Mouse (Mus musculus) Patski (cell line): ENCODE measurements at regions not wholly inside any gene's neighbourhood (a gene's known extent, or its start where the extent isn't known, plus 50 kb on each side); places are given as distances from the start of the nearest gene placed in this dataset.

Source experiments
- ATAC-seq: fragments of 100-300 bp; one replicate; pipeline ENCODE4 v1.8.0; 2021
- CTCF ChIA-PET: fragments of 350-600 bp; sonication (Branson Sonifier 250); formaldehyde crosslinking; loops from one replicate; lab custom pipeline; 2022; ENCODE audit warnings: inconsistent platforms; lab: Charles Lee
- POLR2A ChIA-PET: fragments of 350-600 bp; sonication (Branson Sonifier 250); formaldehyde crosslinking; loops from one replicate; lab custom pipeline; 2022; ENCODE audit warnings: antibody characterized with exemption, inconsistent platforms; lab: Charles Lee
- DNase-seq: peaks from one replicate; pipeline ENCODE4 v3.0.0-alpha.2; 2011; ENCODE audit warnings: low read depth, low spot score
- H3K27me3 ChIP-seq: fragments of 371-371 bp; one replicate; pipeline ENCODE4 v1.5.1; 2021
- CTCF ChIP-seq: fragments of 100-300 bp; IDR thresholded peaks from one replicate; pipeline ENCODE4 v1.5.1; 2021
- in situ Hi-C: fragments of 300-500 bp; cut with MboI; formaldehyde crosslinking; loops from 3 replicates; pipeline ENCODE4 v1.11.1; 2018; ENCODE audit warnings: low pct_unique_long_range_greater_than_20kb, mixed read lengths

GRCm38 (mm10) chr2:57845135-57845534, 152.5 kb upstream of the Galnt5 start:
- DNase-seq: no peak
- CTCF ChIA-PET: no interaction called here
- TF ChIP-seq CTCF: no peak

GRCm38 (mm10) chr2:57847707-57848106, 150.0 kb upstream of the Galnt5 start:
- POLR2A ChIA-PET: no interaction called here
- no peak for ATAC-seq
- CTCF ChIA-PET: interaction anchor here (1.6 kb wide), 1 partner anchor 13 kb away, joined by 3 read pairs; no protein-coding TSS in a partner anchor
- no peak for TF ChIP-seq CTCF
- in situ Hi-C loops: no loop called here
- DNase-seq: no peak
- peaks cover 36% of the 10 kb centered on the region for H3K27me3 ChIP-seq

More at GRCm38 (mm10) chr2:57845135-57845534, 152.5 kb upstream of the Galnt5 start:
- no peak for ATAC-seq
- POLR2A ChIA-PET: no interaction called here
- in situ Hi-C loops: no loop called here
- peaks cover 35% of the 10 kb centered on the region for H3K27me3 ChIP-seq

DNA sequence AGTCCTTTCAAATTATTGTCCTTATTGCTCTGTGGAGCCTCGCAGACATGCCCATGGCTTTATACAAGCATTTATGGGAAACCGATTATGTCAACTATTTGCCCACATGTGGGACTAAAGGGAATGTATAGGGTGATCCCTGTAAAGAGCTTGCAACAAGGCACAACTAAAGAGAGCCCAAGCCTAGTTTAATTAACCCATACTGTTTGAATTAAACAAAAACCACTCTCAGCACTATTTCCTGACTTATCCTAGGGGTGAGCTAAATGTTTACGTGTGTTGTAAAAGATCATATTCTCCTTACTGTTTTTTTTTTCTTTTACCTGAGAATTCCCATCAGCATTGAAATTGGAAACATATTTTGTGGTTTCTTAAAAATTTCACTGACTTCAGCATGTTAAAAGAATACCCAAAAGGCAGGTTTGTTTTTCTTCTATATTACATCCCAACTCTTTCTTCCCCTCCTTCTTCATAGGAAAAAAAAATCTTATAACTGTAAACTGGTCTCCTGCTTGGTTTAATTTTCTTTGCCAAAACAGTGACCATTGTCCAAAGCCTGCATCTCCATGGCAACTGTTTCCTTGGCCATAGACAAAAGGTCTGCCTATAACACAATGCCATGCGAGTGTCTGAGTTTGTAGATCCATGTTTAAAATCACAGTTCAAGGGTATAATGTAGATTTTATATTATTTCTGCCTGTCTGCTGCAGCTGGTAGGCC, 148.2 kb upstream of the Galnt5 start:
- in situ Hi-C loops: no loop called here
- ATAC-seq: no peak
- no peak for DNase-seq
- ChIA-PET CTCF (no interaction called here), POLR2A (no interaction called here)
- H3K27me3 ChIP-seq: peaks cover 41% of the 10 kb centered on the region
- no peak for TF ChIP-seq CTCF

GRCm38 (mm10) chr2:57850058-57850400, 147.7 kb upstream of the Galnt5 start:
- H3K27me3 ChIP-seq: peaks cover 41% of the 10 kb centered on the region
- ATAC-seq: no peak
- no peak for DNase-seq
- TF ChIP-seq CTCF: no peak
- in situ Hi-C loops: no loop called here
- CTCF ChIA-PET: no interaction called here
- POLR2A ChIA-PET: no interaction called here

DNA sequence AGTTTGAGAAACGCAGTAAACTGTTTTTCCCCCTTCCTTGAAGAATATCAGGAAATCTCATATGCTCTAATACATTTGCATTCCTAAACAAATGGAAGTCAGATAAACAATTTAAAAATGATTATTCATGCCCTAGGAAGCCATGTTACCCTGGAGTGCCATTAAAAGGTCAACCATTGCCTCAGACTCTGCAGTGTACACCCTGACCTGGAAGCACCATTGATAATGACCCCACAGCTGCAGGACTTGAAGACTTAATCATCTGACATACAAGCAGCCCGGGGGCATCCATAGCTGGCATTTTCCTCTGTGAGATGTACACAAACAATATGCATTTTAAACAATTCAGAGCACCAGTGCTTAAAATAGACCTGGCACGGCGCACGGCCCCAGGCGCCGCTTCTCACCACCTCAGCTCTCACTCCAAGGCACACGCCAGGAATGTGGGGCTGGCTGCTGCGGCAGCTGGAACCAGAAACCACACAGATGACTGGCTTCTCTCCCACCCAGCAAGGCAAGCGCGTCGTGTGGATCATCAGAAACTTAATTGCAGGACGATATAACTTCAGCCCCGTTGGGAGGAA, 141.1 kb upstream of the Galnt5 start:
- ChIA-PET CTCF (no interaction called here), POLR2A (no interaction called here)
- DNase-seq: no peak
- peak; percentile 57 for ATAC-seq
- in situ Hi-C loops: no loop called here
- TF ChIP-seq CTCF: no peak
- H3K27me3 ChIP-seq: peaks cover 20% of the 10 kb centered on the region

- in situ Hi-C loops: no loop called here
- POLR2A ChIA-PET: no interaction called here
- DNase-seq: no peak
- H3K27me3 ChIP-seq: peaks cover 12% of the 10 kb centered on the region
- no peak for ATAC-seq
- CTCF ChIA-PET: no interaction called here
- no peak for TF ChIP-seq CTCF
Measured at GRCm38 (mm10) chr2:57865289-57865688, 132.4 kb upstream of the Galnt5 start.

DNA sequence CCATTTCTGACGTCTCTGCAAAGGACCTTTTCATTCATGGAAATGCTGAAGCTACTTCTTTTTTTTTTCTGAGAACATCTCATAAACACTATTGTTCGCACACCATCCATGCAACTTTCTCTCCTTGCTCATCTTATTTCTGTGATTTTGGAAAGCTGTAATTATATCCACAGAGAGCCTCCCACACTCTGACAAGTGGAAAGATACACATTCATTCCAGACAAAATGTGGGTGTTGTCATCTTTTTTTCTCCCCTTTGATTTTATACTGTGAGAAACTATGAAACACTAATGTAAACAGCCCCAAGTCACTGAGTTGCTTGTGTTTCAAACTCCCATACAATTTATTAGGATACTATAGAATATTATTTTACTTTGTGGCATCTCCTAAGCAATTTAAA, 129.6 kb upstream of the Galnt5 start:
- in situ Hi-C loops: no loop called here
- ChIA-PET POLR2A (no interaction called here), CTCF (no interaction called here)
- DNase-seq (no peak), ATAC-seq (no peak)
- TF ChIP-seq CTCF: no peak
- peaks cover 5% of the 10 kb centered on the region for H3K27me3 ChIP-seq

GRCm38 (mm10) chr2:57900168-57900567, 97.5 kb upstream of the Galnt5 start:
- DNase-seq: no peak
- in situ Hi-C loops: no loop called here
- POLR2A ChIA-PET: no interaction called here
- CTCF ChIA-PET: interaction anchor here (1.2 kb wide), 1 partner anchor 10 kb away, joined by 3 read pairs; no protein-coding TSS in a partner anchor
- ATAC-seq: no peak
- H3K27me3 ChIP-seq: peaks cover 11% of the 10 kb centered on the region
- no peak for TF ChIP-seq CTCF

DNA sequence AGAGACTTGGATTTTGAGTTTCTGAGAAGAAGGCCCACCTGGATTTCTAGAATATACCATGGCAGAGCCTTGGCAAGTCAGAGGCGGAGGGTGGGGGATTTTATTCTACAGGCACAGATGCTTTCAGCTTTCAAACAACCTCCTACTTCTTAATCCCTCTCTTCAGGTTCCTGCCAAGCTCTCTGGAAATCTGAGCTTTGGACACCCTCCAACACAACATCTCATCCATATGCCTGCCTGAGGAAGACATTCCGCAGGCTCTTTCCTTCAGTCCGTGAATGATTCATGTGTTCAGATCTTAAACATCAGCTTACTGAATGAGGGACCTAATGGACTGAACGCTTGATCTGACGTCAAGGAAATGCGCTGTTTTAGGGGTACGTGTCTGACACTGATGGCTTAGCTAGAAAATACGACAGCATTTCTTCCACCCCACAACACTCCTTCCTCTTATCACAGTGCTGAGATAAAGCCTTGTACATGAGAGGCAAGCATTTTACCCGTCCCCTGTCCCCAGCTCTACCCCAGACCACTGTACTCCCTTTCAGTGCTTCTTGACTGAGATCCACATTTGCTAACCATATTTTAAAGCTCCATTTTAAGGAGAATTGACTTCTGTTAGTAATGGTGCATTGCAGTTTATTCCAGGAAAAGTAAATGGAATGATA, 97.0 kb upstream of the Galnt5 start:
- no peak for TF ChIP-seq CTCF
- CTCF ChIA-PET: interaction anchor here (1.0 to 1.2 kb wide), 3 partner anchors 10 to 20 kb away, joined by 3 read pairs; no protein-coding TSS in a partner anchor
- DNase-seq (no peak), ATAC-seq (no peak)
- H3K27me3 ChIP-seq: peaks cover 12% of the 10 kb centered on the region
- in situ Hi-C loops: no loop called here
- POLR2A ChIA-PET: no interaction called here

DNA sequence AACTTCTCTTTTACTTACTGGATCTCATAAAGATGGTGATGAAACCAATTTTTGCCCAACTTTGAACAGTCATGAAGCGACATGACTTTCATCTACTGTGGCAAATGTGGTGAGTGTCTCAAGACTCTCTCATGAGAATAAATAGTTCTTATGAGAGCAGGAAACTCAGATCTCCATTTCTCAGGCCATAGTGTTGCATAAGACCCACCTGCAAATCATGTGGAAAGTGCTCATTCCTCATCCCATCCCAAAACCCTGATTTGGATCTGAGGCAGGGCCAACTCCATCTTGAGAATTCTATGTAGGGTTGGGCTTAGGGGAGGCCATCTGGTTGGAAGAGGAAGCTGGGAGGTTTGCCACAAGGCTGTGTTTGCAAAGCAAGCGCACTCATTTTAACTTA, 92.5 kb upstream of the Galnt5 start:
- TF ChIP-seq CTCF: no peak
- ChIA-PET POLR2A (no interaction called here), CTCF (no interaction called here)
- in situ Hi-C loops: no loop called here
- peaks cover 11% of the 10 kb centered on the region for H3K27me3 ChIP-seq
- DNase-seq: no peak
- no peak for ATAC-seq

DNA sequence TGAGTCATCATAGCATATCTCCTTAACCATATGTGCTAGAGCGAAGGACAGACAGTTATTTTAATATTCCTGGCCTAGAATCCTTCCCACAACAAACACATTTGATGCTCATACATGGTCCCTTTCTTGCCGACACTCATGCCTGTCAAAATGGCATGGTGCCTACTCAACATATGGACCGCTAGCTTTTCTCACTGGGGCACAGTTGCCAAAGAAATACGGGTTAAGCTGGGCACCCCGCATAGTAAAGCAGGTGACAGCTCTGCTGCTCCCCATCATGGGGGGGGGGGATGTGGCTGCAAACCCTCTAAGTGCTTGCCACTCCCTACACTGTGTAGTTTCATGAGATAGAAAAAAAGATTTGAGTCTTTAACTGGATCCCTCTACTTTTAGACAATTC, 90.7 kb upstream of the Galnt5 start:
- ATAC-seq (no peak), DNase-seq (no peak)
- ChIA-PET POLR2A (no interaction called here), CTCF (no interaction called here)
- H3K27me3 ChIP-seq: peaks cover 11% of the 10 kb centered on the region
- in situ Hi-C loops: no loop called here
- no peak for TF ChIP-seq CTCF
